Mouse (Mus musculus) layer of hippocampus, adult 18-20 months (tissue): ENCODE measurements around the gene Pdxp. TPM values are rescaled to one million over a fixed set of nuclear protein-coding genes. Genes with fewer than 3 reads are reported as not detected.

ENCODE experiments used
- DNase-seq, 2 experiments: peaks; one replicate each; pipeline ENCODE4 v3.0.0; 2022; ENCODE audit warnings: low spot score in 2 of 2
- microRNA-seq, 2 experiments: library from miRNA; unstranded; fragments of <30 nt; microRNA quantifications; one replicate each; pipeline ENCODE4 v1.2.0; 2021
- total RNA-seq, 2 experiments: library from RNA; stranded (reverse); gene quantifications; 2 replicates each; pipeline ENCODE4 v1.2.3; 2021

Pdxp gene
- total RNA-seq, 2 experiments from 2014 or later: 170 to 178 TPM

DNA sequence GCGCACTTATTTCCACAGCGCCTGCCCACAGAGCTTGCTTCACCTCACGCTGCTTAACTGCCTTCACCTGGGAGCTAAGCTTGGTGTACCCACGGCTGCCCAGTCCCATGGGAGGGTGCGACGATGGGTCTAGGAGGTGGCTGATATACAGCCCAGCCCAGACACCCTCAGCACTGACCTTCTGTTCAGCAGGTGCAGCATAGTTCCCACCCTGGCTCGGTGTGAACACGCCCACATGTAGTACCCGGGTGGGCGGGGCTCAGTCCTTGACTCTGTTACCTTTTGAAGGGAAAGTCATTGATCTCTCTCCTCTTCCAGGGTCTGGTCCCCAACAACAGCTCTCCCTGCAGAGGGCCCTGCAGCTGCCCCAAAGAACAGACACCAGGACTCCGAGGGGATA is 45.8 kb downstream of the Pdxp start:
- DNase-seq: no peak

DNA sequence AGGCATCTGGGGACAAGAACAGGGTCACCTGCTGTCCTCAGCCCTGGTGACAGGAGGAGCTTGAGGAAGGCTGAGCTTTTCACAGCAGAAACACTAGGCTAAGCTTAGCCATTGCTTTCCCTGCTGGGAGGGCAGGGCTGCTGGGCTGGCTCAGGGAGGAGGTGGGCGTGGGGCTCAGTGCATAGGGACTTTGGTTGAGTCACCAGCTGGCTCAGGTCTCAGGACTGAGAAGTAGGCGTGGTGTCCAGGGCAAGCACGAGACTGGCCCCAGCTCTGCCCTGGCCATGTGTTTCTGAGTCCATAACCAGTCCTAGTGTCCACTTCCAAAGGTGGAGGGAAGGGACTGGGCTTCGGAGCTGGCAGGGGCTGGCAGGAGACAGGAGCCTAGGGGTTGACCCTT is 46.4 kb downstream of the Pdxp start:
- no peak for DNase-seq

DNA sequence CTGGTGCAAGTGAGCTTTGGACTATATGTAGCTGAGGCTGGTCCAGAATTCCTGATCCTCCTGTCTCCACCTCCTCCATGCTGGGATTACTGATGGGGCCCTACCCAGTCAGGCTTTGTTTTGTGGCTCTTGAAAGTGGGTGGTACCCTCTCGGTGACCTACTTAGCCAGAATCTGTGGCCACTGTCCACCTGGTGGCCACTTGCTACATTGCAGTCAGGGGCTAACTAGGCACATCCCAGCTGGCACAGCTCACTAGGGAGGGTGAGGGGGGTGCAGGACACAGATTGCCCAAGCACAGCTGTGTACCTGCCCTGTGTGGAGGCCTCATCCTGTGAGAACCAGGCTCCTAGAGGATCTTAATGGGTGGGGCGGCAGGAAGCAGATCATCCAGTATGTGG is 49.2 kb downstream of the Pdxp start:
- no peak for DNase-seq

Small RNA genes within 50 kb of the gene (microRNA-seq; reads per million reads assigned to microRNA genes)
- 0.25 to 0.78 reads per million in 2 experiments for gene Mir6955

Other genes starting within 250 kb of the Pdxp start
- 100 to 1,000 TPM; 206 to 214 TPM for gene Elfn2, start 195.1 kb upstream of the Pdxp start, total RNA-seq
- gene Mfng, start 140.4 kb upstream of the Pdxp start, total RNA-seq: 1 to 10 TPM; 6.0 to 6.2 TPM
- gene Card10, start 110.9 kb upstream of the Pdxp start, total RNA-seq: 1 to 10 TPM; 5.9 to 6.7 TPM
- gene Cdc42ep1, start 71.3 kb upstream of the Pdxp start, total RNA-seq: 10 to 100 TPM; 11.9 to 15.8 TPM
- not detected for gene Lgals2, start 58.4 kb upstream of the Pdxp start, total RNA-seq
- gene Gga1, start 36.7 kb upstream of the Pdxp start, total RNA-seq: 10 to 100 TPM; 59.0 to 61.7 TPM
- under 1 TPM in 1 of 2 experiments, not detected in 1; 0.52 TPM for gene Gm49510, start 14.3 kb upstream of the Pdxp start, total RNA-seq
- gene Sh3bp1, start 14.2 kb upstream of the Pdxp start, total RNA-seq: 10 to 100 TPM; 32.4 to 34.4 TPM
- gene Lgals1, start 12.8 kb downstream of the Pdxp start, total RNA-seq: 10 to 100 TPM; 23.8 to 27.0 TPM
- 10 to 100 TPM; 36.2 to 37.5 TPM for gene Nol12, start 21.0 kb downstream of the Pdxp start, total RNA-seq
- 1 to 10 TPM; 9.0 to 9.2 TPM for gene Triobp, start 33.8 kb downstream of the Pdxp start, total RNA-seq
- gene H1f0, start 114.5 kb downstream of the Pdxp start, total RNA-seq: 10 to 100 TPM; 83.7 to 93.8 TPM
- under 1 TPM in 1 of 2 experiments, not detected in 1; 0.42 TPM for gene Galr3, start 128.0 kb downstream of the Pdxp start, total RNA-seq
- 10 to 100 TPM; 18.0 to 22.7 TPM for gene Ankrd54, start 149.0 kb downstream of the Pdxp start, total RNA-seq
- 10 to 100 TPM; 71.5 to 71.8 TPM for gene Eif3l, start 161.3 kb downstream of the Pdxp start, total RNA-seq
- gene Micall1, start 195.0 kb downstream of the Pdxp start, total RNA-seq: 10 to 100 TPM; 33.9 to 35.3 TPM
- gene Polr2f, start 227.1 kb downstream of the Pdxp start, total RNA-seq: 100 to 1,000 TPM; 108 to 109 TPM
- 10 to 100 TPM in 1 of 2 experiments, 1 to 10 TPM in 1; 9.2 to 12.4 TPM for gene 1700088E04Rik, start 227.3 kb downstream of the Pdxp start, total RNA-seq